Mouse (Mus musculus) kidney, adult 2 months (tissue): ENCODE measurements around the gene Dnajc17.

ENCODE experiments used
- CTCF ChIP-seq: fragments of 200-500 bp; conservative IDR thresholded peaks from 2 replicates; pipeline ENCODE4 v1.5.1; 2011; ENCODE audit warnings: low read depth, mild to moderate bottlenecking, control low read depth, low read length, moderate library complexity, mixed read lengths; ENCODE audit not compliant: insufficient read depth, insufficient read length
- POLR2A ChIP-seq: fragments of 200-500 bp; IDR thresholded peaks from one replicate; pipeline ENCODE4 v1.6.1; 2011; ENCODE audit warnings: low read depth, low read length, control low read depth

DNA sequence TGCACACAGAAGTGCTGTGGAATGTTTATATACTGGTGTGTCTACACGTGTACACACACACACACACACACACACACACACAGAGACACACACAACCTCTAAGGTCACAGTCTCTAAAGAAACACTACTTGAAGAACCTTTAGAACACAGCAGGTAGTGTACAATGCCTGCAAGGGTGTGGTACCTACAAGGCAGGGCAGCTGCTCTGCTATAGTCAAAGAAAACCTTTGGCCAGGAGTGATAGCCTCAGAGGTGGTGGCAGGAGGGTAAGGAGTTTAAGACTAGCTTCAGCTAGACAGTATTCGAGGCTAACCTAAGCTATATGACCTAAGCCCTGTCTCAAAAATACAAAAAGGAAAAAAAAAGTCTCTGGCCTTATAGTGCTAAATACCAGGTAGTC is 53.9 kb downstream of the Dnajc17 start:
- TF ChIP-seq CTCF: no peak
- no peak for TF ChIP-seq POLR2A
